Mouse (Mus musculus) kidney, adult 9 months (tissue): Measurements from ENCODE around the gene Tmem186.

ENCODE experiments used
- DNase-seq: peaks from one replicate; pipeline ENCODE4 v3.0.0; 2022

The Tmem186 gene

DNA sequence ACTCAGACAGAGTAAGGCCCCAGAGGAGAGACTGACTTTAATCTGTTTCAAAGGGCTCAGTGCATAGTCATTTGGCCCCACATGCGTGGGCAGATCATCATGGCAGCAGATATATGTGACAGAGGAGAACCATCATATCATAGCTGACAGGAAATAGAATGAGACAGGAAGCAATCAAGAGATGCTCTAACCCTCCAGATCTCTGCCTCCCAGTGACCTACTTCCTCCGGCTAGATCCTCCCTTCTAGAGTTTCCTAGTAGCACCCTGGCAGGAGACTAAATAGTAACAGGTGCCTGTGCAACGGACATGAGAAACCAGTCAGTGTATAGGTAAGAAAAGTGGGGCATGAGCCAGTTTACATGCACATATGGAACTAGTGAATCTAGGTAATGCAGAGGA is 27.1 kb downstream of the Tmem186 start:
- no peak for DNase-seq

DNA sequence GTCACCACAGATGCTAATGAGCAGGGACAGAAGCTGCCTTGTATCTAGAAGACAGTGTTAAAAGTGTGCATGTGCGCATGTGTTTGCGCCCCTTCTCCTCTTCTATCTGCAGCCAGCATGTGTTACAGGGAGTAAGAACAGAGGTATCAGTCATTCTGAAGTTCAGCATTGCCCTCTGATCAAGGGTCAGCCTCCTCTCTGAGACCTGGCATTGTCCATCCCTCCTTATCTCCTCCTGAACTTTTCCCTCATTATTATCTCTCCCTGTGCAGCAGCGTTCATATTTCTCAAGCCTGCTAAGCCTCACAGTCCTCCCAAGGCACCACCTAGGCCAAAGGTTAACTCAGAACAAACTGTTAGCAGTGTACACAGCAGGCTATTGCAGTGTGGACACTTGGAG is 33.7 kb downstream of the Tmem186 start:
- no peak for DNase-seq

- DNase-seq, result no peak
These were observed 40.0 kb downstream of the Tmem186 start for GRCm38 (mm10) chr16:8597516-8597915.

DNA sequence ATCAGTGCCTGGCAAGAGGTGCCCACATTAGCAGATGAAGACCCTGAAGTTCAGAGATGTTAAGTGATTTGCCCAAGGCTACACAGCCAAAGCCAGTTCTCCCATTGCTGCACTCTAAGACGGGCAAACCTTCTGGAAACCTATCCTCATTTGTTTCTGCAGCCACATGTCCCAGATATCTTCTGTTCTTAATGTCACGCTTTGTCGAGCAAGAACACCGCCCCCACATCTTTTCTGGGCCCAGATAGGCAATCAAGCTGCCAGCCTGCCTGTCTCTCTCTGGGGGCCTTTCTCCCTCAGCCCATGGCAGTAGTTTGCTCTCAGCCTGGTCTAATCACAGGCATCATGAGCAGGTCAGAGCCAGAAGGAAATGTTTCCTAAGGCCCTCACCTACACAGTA is 41.2 kb downstream of the Tmem186 start:
- DNase-seq, result no peak

DNA sequence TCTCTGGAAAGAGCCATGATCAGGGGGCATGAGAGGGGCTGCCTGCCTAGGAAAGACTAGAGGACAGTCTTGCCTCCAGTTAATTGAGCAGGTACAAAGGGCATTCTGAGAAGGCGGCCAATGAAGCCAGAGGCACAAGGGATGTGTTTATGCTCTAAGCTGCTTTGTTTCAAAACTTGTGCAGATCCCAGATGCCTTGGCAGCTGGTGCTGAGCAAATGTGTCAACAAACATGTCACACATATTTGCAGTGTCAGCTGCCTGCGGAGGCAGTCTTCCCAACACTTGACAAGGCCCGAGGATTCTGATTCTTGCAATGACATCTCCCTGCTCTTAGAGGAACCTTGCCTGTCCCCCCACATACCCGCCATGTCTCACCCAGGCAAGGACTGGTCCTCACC is 42.1 kb downstream of the Tmem186 start:
- DNase-seq, result no peak

DNA sequence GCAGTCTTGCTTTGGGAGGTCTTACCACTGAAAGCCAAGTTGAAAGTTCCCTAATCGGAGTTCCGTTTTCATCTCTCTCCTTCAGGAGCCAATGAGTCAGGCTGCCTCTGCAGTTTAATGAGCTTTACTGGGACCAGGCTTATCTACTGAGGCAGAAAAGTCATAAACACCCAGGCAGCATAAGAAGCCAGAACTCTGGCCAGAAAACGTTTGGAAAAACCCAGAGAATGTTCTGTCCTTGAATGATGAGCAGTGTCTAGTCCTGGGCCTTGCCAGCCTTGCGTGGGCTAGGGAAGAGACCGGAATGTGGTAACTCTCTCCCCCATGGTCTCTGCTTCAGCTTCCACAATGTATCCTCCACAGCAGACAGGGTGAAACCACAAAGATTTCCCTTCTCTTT is 52.5 kb downstream of the Tmem186 start:
- no peak for DNase-seq

GRCm38 (mm10) chr16:8584248-8584647 is 53.3 kb downstream of the Tmem186 start:
- no peak for DNase-seq
